21 mouse cellular contexts compared by ENCODE assay signal in genomic region chr7:92781948-92782347, GRCm38 (mm10). TPM values are rescaled to one million over a fixed set of nuclear protein-coding genes. Genes with fewer than 3 reads are reported as not detected.
"Had no signal": no experiment of that assay in that cellular context is flagged by ENCODE, and none has a peak within 500 bp of the region (broad histone marks: within the 10 kb centered on the region; RNA-seq: fewer than 3 reads in every experiment).

No protein-coding gene starts in this region.

- H3K27ac ChIP-seq: forebrain, embryonic 10.5 days; forebrain, embryonic 12.5 days; forebrain, embryonic 13.5 days; forebrain, embryonic 15.5 days; heart, adult 2 months; heart, embryonic 10.5 days had no signal

- DNase-seq: cerebellum, adult 8-10 months; cerebellum, adult 9-10 months; cerebellum, postnatal 36 days; embryo, embryonic 11 days; forebrain, postnatal 0 days; gastrocnemius, postnatal 10 days; gastrocnemius, postnatal 14 days; gastrocnemius, postnatal 36 days; heart, adult 18-20 months; heart, adult 2 months had no signal

- H3K4me2 ChIP-seq: embryonic facial prominence, embryonic 12.5 days; forebrain, embryonic 12.5 days; forebrain, embryonic 13.5 days; forebrain, embryonic 15.5 days; heart, embryonic 11.5 days had no signal

- H3K9ac ChIP-seq: embryonic facial prominence, embryonic 12.5 days; embryonic facial prominence, embryonic 13.5 days; forebrain, embryonic 12.5 days; forebrain, embryonic 13.5 days; forebrain, embryonic 15.5 days; forebrain, postnatal 0 days had no signal

- ATAC-seq: forebrain, embryonic 14.5 days; forebrain, postnatal 0 days had no signal

- H3K36me3 ChIP-seq: embryonic facial prominence, embryonic 12.5 days; forebrain, embryonic 10.5 days; forebrain, embryonic 15.5 days; heart, embryonic 10.5 days had no signal

- H3K27me3 ChIP-seq: embryonic facial prominence, embryonic 12.5 days; embryonic facial prominence, embryonic 13.5 days; forebrain, embryonic 12.5 days; forebrain, embryonic 13.5 days; forebrain, embryonic 15.5 days had no signal

- H3K9me3 ChIP-seq: embryonic facial prominence, embryonic 12.5 days; forebrain, embryonic 10.5 days; forebrain, embryonic 15.5 days; heart, embryonic 10.5 days had no signal

- H3K4me3 ChIP-seq: embryonic facial prominence, embryonic 12.5 days; embryonic facial prominence, embryonic 13.5 days; erythroblast, embryonic 14.5 days; forebrain, embryonic 10.5 days; forebrain, embryonic 12.5 days; forebrain, embryonic 13.5 days; forebrain, embryonic 15.5 days; heart, adult 2 months; heart, embryonic 10.5 days had no signal

RNA-seq across cellular contexts. Expression of gene Rab30, which starts 40.5 kb away (rescaled TPM):
- total RNA-seq: granulocyte monocyte progenitor cell, adult 5-6 weeks had no signal
